Mouse (Mus musculus): ENCODE measurements at regions not wholly inside any gene's neighbourhood (a gene's known extent, or its start where the extent isn't known, plus 50 kb on each side); places are given as distances from the start of the nearest gene placed in this dataset.

GRCm38 (mm10) chr14:120139256-120139655 lies 97.0 kb upstream of the Oxgr1 start:
- Histone ChIP-seq H3K36me3 (ENCODE audit: inconsistent target) (no peaks in the 10 kb centered on the region), H3K4me3 (ENCODE audit: inconsistent target) (no peak overlapping the region), H3K79me2 (ENCODE audit: inconsistent target) (no peaks in the 10 kb centered on the region), H3K27ac (no peak overlapping the region)
- 94% methylated on average over 14 of the region's 14 CpGs for WGBS (ENCODE audit: missing documents)

- WGBS (ENCODE audit: missing documents), result 91% methylated on average over 16 of the region's 16 CpGs
- Histone ChIP-seq H3K79me2 (ENCODE audit: inconsistent target) (no peaks in the 10 kb centered on the region), H3K36me3 (ENCODE audit: inconsistent target) (no peaks in the 10 kb centered on the region), H3K4me3 (ENCODE audit: inconsistent target) (no peak overlapping the region), H3K27ac (no peak overlapping the region)
These were observed 97.4 kb upstream of the Oxgr1 start for GRCm38 (mm10) chr14:120139671-120140071.

- no peaks in the 10 kb centered on the region for H3K36me3 ChIP-seq (ENCODE audit: inconsistent target)
- WGBS (ENCODE audit: missing documents), result 91% methylated on average over 8 of the region's 8 CpGs
- H3K4me3 ChIP-seq (ENCODE audit: inconsistent target), result no peak overlapping the region
- H3K79me2 ChIP-seq (ENCODE audit: inconsistent target), result no peaks in the 10 kb centered on the region
- H3K27ac ChIP-seq, result no peak overlapping the region
These were observed 98.0 kb upstream of the Oxgr1 start for GRCm38 (mm10) chr14:120140211-120140610.

- no peaks in the 10 kb centered on the region for H3K79me2 ChIP-seq (ENCODE audit: inconsistent target)
- no peak overlapping the region for H3K4me3 ChIP-seq (ENCODE audit: inconsistent target)
- WGBS (ENCODE audit: missing documents), result 89% methylated on average over 14 of the region's 14 CpGs
- no peaks in the 10 kb centered on the region for H3K36me3 ChIP-seq (ENCODE audit: inconsistent target)
- no peak overlapping the region for H3K27ac ChIP-seq
These were observed 98.8 kb upstream of the Oxgr1 start for GRCm38 (mm10) chr14:120140791-120141747.

GRCm38 (mm10) chr14:120142281-120142680 lies 100.0 kb upstream of the Oxgr1 start:
- H3K36me3 ChIP-seq (ENCODE audit: inconsistent target), result no peaks in the 10 kb centered on the region
- WGBS (ENCODE audit: missing documents), result 92% methylated on average over 4 of the region's 4 CpGs
- no peak overlapping the region for H3K27ac ChIP-seq
- H3K4me3 ChIP-seq (ENCODE audit: inconsistent target), result no peak overlapping the region
- no peaks in the 10 kb centered on the region for H3K79me2 ChIP-seq (ENCODE audit: inconsistent target)

GRCm38 (mm10) chr14:120144451-120144850 lies 102.2 kb upstream of the Oxgr1 start:
- Histone ChIP-seq H3K4me3 (ENCODE audit: inconsistent target) (no peak overlapping the region), H3K36me3 (ENCODE audit: inconsistent target) (no peaks in the 10 kb centered on the region), H3K27ac (no peak overlapping the region), H3K79me2 (ENCODE audit: inconsistent target) (no peaks in the 10 kb centered on the region)
- WGBS (ENCODE audit: missing documents), result 95% methylated on average over 6 of the region's 6 CpGs

GRCm38 (mm10) chr14:120146312-120146711 lies 104.1 kb upstream of the Oxgr1 start:
- Histone ChIP-seq H3K36me3 (ENCODE audit: inconsistent target) (no peaks in the 10 kb centered on the region), H3K79me2 (ENCODE audit: inconsistent target) (no peaks in the 10 kb centered on the region), H3K4me3 (ENCODE audit: inconsistent target) (no peak overlapping the region), H3K27ac (no peak overlapping the region)
- WGBS (ENCODE audit: missing documents), result 97% methylated on average over 11 of the region's 11 CpGs

- Histone ChIP-seq H3K36me3 (ENCODE audit: inconsistent target) (no peaks in the 10 kb centered on the region), H3K79me2 (ENCODE audit: inconsistent target) (no peaks in the 10 kb centered on the region), H3K27ac (no peak overlapping the region), H3K4me3 (ENCODE audit: inconsistent target) (no peak overlapping the region)
- 80% methylated on average over 8 of the region's 8 CpGs for WGBS (ENCODE audit: missing documents)
These were observed 104.9 kb upstream of the Oxgr1 start for GRCm38 (mm10) chr14:120146908-120147770.

GRCm38 (mm10) chr14:120148803-120149202 lies 106.6 kb upstream of the Oxgr1 start:
- Histone ChIP-seq H3K79me2 (ENCODE audit: inconsistent target) (no peaks in the 10 kb centered on the region), H3K27ac (no peak overlapping the region), H3K36me3 (ENCODE audit: inconsistent target) (no peaks in the 10 kb centered on the region), H3K4me3 (ENCODE audit: inconsistent target) (no peak overlapping the region)
- WGBS (ENCODE audit: missing documents), result 93% methylated on average over 11 of the region's 11 CpGs

- H3K36me3 ChIP-seq (ENCODE audit: inconsistent target), result no peaks in the 10 kb centered on the region
- no peak overlapping the region for H3K27ac ChIP-seq
- 91% methylated on average over 11 of the region's 11 CpGs for WGBS (ENCODE audit: missing documents)
- H3K79me2 ChIP-seq (ENCODE audit: inconsistent target), result no peaks in the 10 kb centered on the region
- no peak overlapping the region for H3K4me3 ChIP-seq (ENCODE audit: inconsistent target)
These were observed 107.1 kb upstream of the Oxgr1 start for GRCm38 (mm10) chr14:120149341-120149741.

- Histone ChIP-seq H3K79me2 (ENCODE audit: inconsistent target) (no peaks in the 10 kb centered on the region), H3K27ac (no peak overlapping the region), H3K4me3 (ENCODE audit: inconsistent target) (no peak overlapping the region), H3K36me3 (ENCODE audit: inconsistent target) (no peaks in the 10 kb centered on the region)
- 0% methylated on average over 1 of the region's 1 CpGs for WGBS (ENCODE audit: missing documents)
These were observed 108.4 kb upstream of the Oxgr1 start for GRCm38 (mm10) chr14:120150589-120150988.

- Histone ChIP-seq H3K36me3 (ENCODE audit: inconsistent target) (no peaks in the 10 kb centered on the region), H3K4me3 (ENCODE audit: inconsistent target) (no peak overlapping the region), H3K27ac (no peak overlapping the region), H3K79me2 (ENCODE audit: inconsistent target) (no peaks in the 10 kb centered on the region)
- 89% methylated on average over 7 of the region's 7 CpGs for WGBS (ENCODE audit: missing documents)
These were observed 112.2 kb upstream of the Oxgr1 start for GRCm38 (mm10) chr14:120154413-120154812.

GRCm38 (mm10) chr14:120164184-120164583 lies 111.3 kb upstream of the Mbnl2 start:
- Histone ChIP-seq H3K79me2 (ENCODE audit: inconsistent target) (no peaks in the 10 kb centered on the region), H3K27ac (no peak overlapping the region), H3K36me3 (ENCODE audit: inconsistent target) (no peaks in the 10 kb centered on the region), H3K4me3 (ENCODE audit: inconsistent target) (no peak overlapping the region)
- WGBS (ENCODE audit: missing documents), result 79% methylated on average over 2 of the region's 2 CpGs

- Histone ChIP-seq H3K4me3 (ENCODE audit: inconsistent target) (no peak overlapping the region), H3K36me3 (ENCODE audit: inconsistent target) (no peaks in the 10 kb centered on the region), H3K27ac (no peak overlapping the region), H3K79me2 (ENCODE audit: inconsistent target) (no peaks in the 10 kb centered on the region)
- 89% methylated on average over 10 of the region's 10 CpGs for WGBS (ENCODE audit: missing documents)
These were observed 109.9 kb upstream of the Mbnl2 start for GRCm38 (mm10) chr14:120165496-120166045.

Data from macrophage (primary cell).